In the genomic region with DNA sequence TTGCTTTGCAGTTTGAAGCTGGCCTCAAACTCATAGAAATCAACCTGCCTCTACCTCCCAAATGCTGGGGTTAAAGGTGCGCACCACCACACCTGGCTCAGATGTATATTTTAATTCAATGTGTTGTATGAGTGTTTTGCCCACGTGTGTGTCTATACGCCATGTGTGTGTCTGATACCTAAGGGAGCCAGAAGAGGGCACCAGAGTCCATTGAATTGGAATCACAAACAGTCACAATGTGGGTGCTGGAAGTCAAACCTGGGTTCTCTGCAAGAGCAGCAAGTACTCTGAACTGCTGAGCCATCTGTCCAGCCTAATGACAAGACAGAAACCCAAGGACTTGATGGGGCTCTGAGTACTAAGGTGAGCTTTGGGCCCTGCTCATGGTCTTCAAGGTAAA, we compare ENCODE assay signal across 22 mouse cellular contexts. TPM values are rescaled to one million over a fixed set of nuclear protein-coding genes. Genes with fewer than 3 reads are reported as not detected.
DNase-seq lines count a peak whose midpoint lies in the region; TF ChIP-seq lines count a peak whose summit lies in the region.
"Had no signal": no experiment of that assay in that cellular context is flagged by ENCODE, and none has a peak within 500 bp of the region (broad histone marks: within the 10 kb centered on the region; RNA-seq: fewer than 3 reads in every experiment).

No protein-coding gene starts in this region.

- intact Hi-C loops in heart, adult 2 months (cut with DNase I), result loop anchor here (5.0 kb wide), 1 partner anchor 33 kb away; no protein-coding TSS in a partner anchor

- no peak for TF ChIP-seq POLR2A in heart, adult 2 months (IDR thresholded peaks at IDR 0.05; ENCODE audit: insufficient read depth, low read depth, low read length)
- no peak for TF ChIP-seq POLR2A in ES-Bruce4 (IDR thresholded peaks at IDR 0.05; ENCODE audit: insufficient read depth, low read length)
- TF ChIP-seq POLR2A in brain, embryonic 14.5 days (IDR thresholded peaks at IDR 0.05; ENCODE audit: borderline replicate concordance, extremely low read depth, insufficient read depth, insufficient read length, poor library complexity, severe bottlenecking), result no peak

- no peak overlapping the region for H3K9ac ChIP-seq in heart, adult 2 months (ENCODE audit: low read depth, low read length)
- H3K9ac ChIP-seq in ES-Bruce4 (ENCODE audit: low read depth, poor library complexity, severe bottlenecking), result no peak overlapping the region
- H3K9ac ChIP-seq: embryonic facial prominence, embryonic 12.5 days; forebrain, embryonic 15.5 days; hindbrain, embryonic 15.5 days; midbrain, embryonic 12.5 days; neural tube, embryonic 15.5 days had no signal

- H3K79me2 ChIP-seq in heart, adult 2 months (replicated peaks; ENCODE audit: control insufficient read depth, insufficient read depth, low read length), result no peaks in the 10 kb centered on the region

- H3K27ac ChIP-seq in heart, adult 2 months, result no peak overlapping the region
- H3K27ac ChIP-seq in layer of hippocampus, adult 2 months, result no peak overlapping the region
- H3K27ac ChIP-seq in ES-Bruce4 (ENCODE audit: insufficient read depth, low read length), result no peak overlapping the region
- H3K27ac ChIP-seq: embryonic facial prominence, embryonic 12.5 days; forebrain, embryonic 15.5 days; hindbrain, embryonic 15.5 days; left cerebral cortex, adult 2 months; macrophage; midbrain, embryonic 12.5 days; neural tube, embryonic 15.5 days had no signal

- H3K36me3 ChIP-seq in heart, adult 2 months (ENCODE audit: control insufficient read depth, insufficient read depth, low read length), result no peaks in the 10 kb centered on the region
- no peaks in the 10 kb centered on the region for H3K36me3 ChIP-seq in ES-Bruce4 (ENCODE audit: control insufficient read depth, insufficient read depth, low read length, poor library complexity, severe bottlenecking)
- H3K36me3 ChIP-seq: embryonic facial prominence, embryonic 12.5 days; forebrain, embryonic 15.5 days; G1E; hindbrain, embryonic 15.5 days; midbrain, embryonic 12.5 days; neural tube, embryonic 15.5 days had no signal

- no peak overlapping the region for H3K4me3 ChIP-seq in heart, adult 2 months
- no peak overlapping the region for H3K4me3 ChIP-seq in layer of hippocampus, adult 2 months
- no peak overlapping the region for H3K4me3 ChIP-seq in ES-Bruce4 (ENCODE audit: low read depth, low read length)
- H3K4me3 ChIP-seq: embryonic facial prominence, embryonic 12.5 days; forebrain, embryonic 15.5 days; hindbrain, embryonic 15.5 days; left cerebral cortex, adult 2 months; midbrain, embryonic 12.5 days; myocyte; neural tube, embryonic 15.5 days had no signal

- peaks cover 9% of the 10 kb centered on the region for H3K9me3 ChIP-seq in ES-Bruce4 (replicated peaks; ENCODE audit: control insufficient read depth, insufficient read depth, low read length, poor library complexity, severe bottlenecking)
- H3K9me3 ChIP-seq: forebrain, embryonic 15.5 days; hindbrain, embryonic 15.5 days had no signal

- DNase-seq in heart, adult 2 months, result no peak
- no peak for DNase-seq in heart, adult 8-10 months (ENCODE audit: low spot score)
- DNase-seq in layer of hippocampus, adult 2 months (ENCODE audit: low spot score in 2 of 2), result no peak
- no peak for DNase-seq in layer of hippocampus, adult 9-11 months
- DNase-seq in brain, embryonic 14.5 days (ENCODE audit: low read depth), result no peak
- no peak for DNase-seq in c-Kit-positive CD71-positive TER-119-positive erythroid progenitor cells, embryonic 14.5 days (ENCODE audit: low spot score)
- DNase-seq in spleen, postnatal 14 days (ENCODE audit: low spot score in 2 of 2), result no peak
- DNase-seq: adrenal gland, adult 8-10 months; cerebellum, adult 18-20 months; cerebellum, postnatal 36 days; gastrocnemius, postnatal 10 days; thymus, adult 2 months had no signal

- TF ChIP-seq EP300 in heart, adult 2 months (IDR thresholded peaks at IDR 0.05; ENCODE audit: insufficient read depth, low read depth, low read length), result no peak
- TF ChIP-seq EP300 in ES-Bruce4 (IDR thresholded peaks at IDR 0.05; ENCODE audit: insufficient read depth, low read depth, low read length), result no peak

- H3K27me3 ChIP-seq in heart, adult 2 months (ENCODE audit: control insufficient read depth, insufficient read depth, low read length), result no peaks in the 10 kb centered on the region
- H3K27me3 ChIP-seq in ES-Bruce4 (ENCODE audit: control insufficient read depth, insufficient read depth, low read length, poor library complexity, severe bottlenecking), result no peaks in the 10 kb centered on the region
- H3K27me3 ChIP-seq: embryonic facial prominence, embryonic 12.5 days; forebrain, embryonic 15.5 days; hindbrain, embryonic 15.5 days; midbrain, embryonic 12.5 days; neural tube, embryonic 15.5 days had no signal

- H3K4me1 ChIP-seq in heart, adult 2 months (ENCODE audit: control insufficient read depth, insufficient read depth, low read length), result peaks cover 6% of the 10 kb centered on the region
- no peaks in the 10 kb centered on the region for H3K4me1 ChIP-seq in ES-Bruce4 (ENCODE audit: control insufficient read depth, insufficient read depth, low read length)
- H3K4me1 ChIP-seq: embryonic facial prominence, embryonic 12.5 days; forebrain, embryonic 15.5 days; hindbrain, embryonic 15.5 days; midbrain, embryonic 12.5 days had no signal

- 89% methylated on average over 3 of the region's 3 CpGs for whole genome bisulfite sequencing in heart, adult 2 months

- peak; percentile 33 for TF ChIP-seq CTCF in heart, adult 2 months (IDR thresholded peaks at IDR 0.05)
- TF ChIP-seq CTCF in layer of hippocampus, adult 2 months (conservative IDR thresholded peaks at IDR 0.05), result peak; percentile 39
- TF ChIP-seq CTCF in ES-Bruce4 (IDR thresholded peaks at IDR 0.05; ENCODE audit: low read depth, low read length), result peak; percentile 36
- TF ChIP-seq CTCF in brain, embryonic 14.5 days (IDR thresholded peaks at IDR 0.05; ENCODE audit: borderline replicate concordance, extremely low read depth, insufficient read depth, insufficient read length), result peak; percentile 12; the same call in 1 of the 2 replicates

RNA-seq across cellular contexts. Expression of gene Zdhhc18, which starts 4.8 kb away (rescaled TPM):
- total RNA-seq in heart, adult 2 months (2021), result 10 to 100 TPM; 21.3 to 27.7 TPM
- polyA plus RNA-seq in heart, adult 2 months (2012; rRNA removed), result 37.3 and 40.1 TPM in 2 replicates
- 10 to 100 TPM; 16.1 to 24.3 (median 22.1) TPM for total RNA-seq in heart, adult 8-10 months (2022)
- 10 to 100 TPM; 37.1 to 38.0 TPM for total RNA-seq in layer of hippocampus, adult 2 months (2021)
- 34.4 and 43.8 TPM in 2 replicates for polyA plus RNA-seq in ES-Bruce4 (2011; ENCODE audit: insufficient read depth, insufficient read length, low read depth, missing spikeins)
- 34.4 and 39.9 TPM in 2 replicates for polyA plus RNA-seq in brain, embryonic 14.5 days (2012; rRNA removed)

RNA-seq across cellular contexts. Expression of gene Pigv, which starts 27.3 kb away (rescaled TPM):
- total RNA-seq in heart, adult 2 months (2021), result 10 to 100 TPM; 11.7 to 12.1 TPM
- 9.5 and 11.7 TPM in 2 replicates for polyA plus RNA-seq in heart, adult 2 months (2012; rRNA removed)
- 10 to 100 TPM in 3 of 4 experiments, 1 to 10 TPM in 1; 9.2 to 13.8 (median 13.2) TPM for total RNA-seq in heart, adult 8-10 months (2022)
- total RNA-seq in layer of hippocampus, adult 2 months (2021), result 1 to 10 TPM; 9.1 to 9.7 TPM
- polyA plus RNA-seq in ES-Bruce4 (2011; ENCODE audit: insufficient read depth, insufficient read length, low read depth, missing spikeins), result 12.8 and 15.2 TPM in 2 replicates
- 11.7 and 12.8 TPM in 2 replicates for polyA plus RNA-seq in brain, embryonic 14.5 days (2012; rRNA removed)

RNA-seq across cellular contexts. Expression of gene Sfn, which starts 43.2 kb away (rescaled TPM):
- total RNA-seq in heart, adult 2 months (2021), result 1 to 10 TPM; 1.2 TPM
- polyA plus RNA-seq in heart, adult 2 months (2012; rRNA removed), result 1.4 and 2.0 TPM in 2 replicates
- total RNA-seq in heart, adult 8-10 months (2022), result 1 to 10 TPM in 3 of 4 experiments, under 1 TPM in 1; 0.88 to 1.6 (median 1.1) TPM
- total RNA-seq in layer of hippocampus, adult 2 months (2021), result 1 to 10 TPM; 1.6 to 1.8 TPM
- polyA plus RNA-seq in ES-Bruce4 (2011; ENCODE audit: insufficient read depth, insufficient read length, low read depth, missing spikeins), result 250 and 292 TPM in 2 replicates
- 10.0 and 11.9 TPM in 2 replicates for polyA plus RNA-seq in brain, embryonic 14.5 days (2012; rRNA removed)
